Mouse (Mus musculus) c-Kit-positive CD71-negative TER-119-negative erythroid progenitor cells, embryonic 14.5 days (primary cell): Measurements from ENCODE around the gene Ptprn2.

Experiments
- DNase-seq: peaks from one replicate; pipeline ENCODE4 v3.0.0-alpha.2; 2013; ENCODE audit warnings: low read depth

Ptprn2 gene

DNA sequence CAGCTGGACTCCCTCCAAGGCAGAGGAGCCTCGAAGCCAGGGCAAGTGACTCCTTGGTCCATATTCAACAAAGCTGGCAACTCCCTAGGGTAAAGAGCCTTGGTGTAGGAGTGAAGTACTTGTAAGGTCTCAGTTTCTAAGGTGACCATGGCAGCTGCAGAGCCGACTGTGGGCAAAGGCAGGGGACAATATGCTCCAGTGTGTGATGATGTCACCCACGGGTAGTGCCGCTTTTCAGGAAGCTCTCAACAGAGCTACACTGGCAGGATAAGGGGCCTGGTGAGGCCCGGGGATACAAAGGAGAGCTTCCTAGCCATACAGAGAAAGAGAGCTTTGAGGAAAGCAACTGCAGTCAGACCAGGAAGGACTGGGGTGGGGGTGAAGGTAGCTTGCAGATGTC is 684.1 kb downstream of the Ptprn2 start:
- no peak for DNase-seq

DNA sequence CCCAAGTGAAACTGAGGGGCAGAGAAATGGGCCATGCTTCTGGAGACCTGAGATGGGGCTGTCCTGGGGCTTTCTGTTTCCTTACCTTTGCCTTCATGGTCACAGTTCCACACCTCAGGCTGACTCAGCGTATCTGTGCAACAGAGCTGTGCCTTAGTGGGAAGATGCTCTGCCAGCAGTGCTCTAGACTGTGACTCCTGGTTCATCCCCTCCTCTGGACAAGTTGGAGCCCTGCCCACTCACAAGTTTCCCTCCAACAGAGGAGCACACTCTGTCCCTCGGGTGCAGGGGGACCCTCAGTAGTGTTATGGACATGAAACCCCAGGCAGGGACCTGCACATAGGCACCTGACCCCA is 687.0 kb downstream of the Ptprn2 start:
- DNase-seq: no peak

- no peak for DNase-seq
These were observed 687.5 kb downstream of the Ptprn2 start for GRCm38 (mm10) chr12:117172885-117173529.

GRCm38 (mm10) chr12:117174189-117174588 is 688.7 kb downstream of the Ptprn2 start:
- no peak for DNase-seq

- no peak for DNase-seq
These were observed 689.7 kb downstream of the Ptprn2 start for GRCm38 (mm10) chr12:117175072-117175681.

GRCm38 (mm10) chr12:117176259-117176823 is 690.8 kb downstream of the Ptprn2 start:
- no peak for DNase-seq

DNA sequence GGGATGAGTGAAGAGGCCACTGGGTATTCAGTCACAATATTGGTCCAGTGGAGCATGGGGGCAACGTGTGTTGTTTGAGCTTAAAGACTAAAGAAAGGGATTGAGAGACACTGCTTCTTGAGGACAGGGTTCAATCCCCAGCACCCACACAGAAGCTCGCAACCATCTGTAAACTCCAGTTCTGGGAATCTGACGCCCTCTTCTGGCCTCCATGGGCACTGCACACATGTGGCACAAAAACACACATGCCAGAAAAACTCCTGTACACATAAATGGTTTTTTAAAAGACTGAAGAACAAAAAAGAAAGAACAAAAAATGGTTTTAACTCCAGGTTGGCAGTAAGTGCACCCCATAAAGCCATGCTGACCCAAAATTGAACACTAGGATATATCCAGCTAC is 701.6 kb downstream of the Ptprn2 start:
- no peak for DNase-seq

DNA sequence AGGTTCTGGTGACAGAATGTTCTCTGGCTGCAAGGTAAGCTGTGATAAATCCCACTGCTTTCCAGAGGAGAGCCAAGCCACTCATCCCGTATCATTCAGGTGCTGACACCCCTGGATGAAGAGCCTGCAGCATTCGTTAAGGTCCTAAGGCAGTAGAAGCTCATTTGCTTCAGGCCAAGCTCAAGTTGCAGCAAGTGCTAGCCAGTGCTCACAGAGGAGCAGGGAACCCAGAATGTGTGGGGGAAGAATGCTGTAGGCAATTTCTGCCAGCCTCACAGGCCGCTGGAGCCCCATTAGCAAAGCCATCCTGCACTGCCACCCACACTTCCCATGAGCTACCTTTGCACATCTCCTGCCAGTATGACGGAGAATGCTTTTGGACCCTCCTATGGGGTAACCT is 706.5 kb downstream of the Ptprn2 start:
- no peak for DNase-seq

- no peak for DNase-seq
These were observed 711.4 kb downstream of the Ptprn2 start for GRCm38 (mm10) chr12:117196721-117197425.

- no peak for DNase-seq
These were observed 712.6 kb downstream of the Ptprn2 start for GRCm38 (mm10) chr12:117198093-117198492.

DNA sequence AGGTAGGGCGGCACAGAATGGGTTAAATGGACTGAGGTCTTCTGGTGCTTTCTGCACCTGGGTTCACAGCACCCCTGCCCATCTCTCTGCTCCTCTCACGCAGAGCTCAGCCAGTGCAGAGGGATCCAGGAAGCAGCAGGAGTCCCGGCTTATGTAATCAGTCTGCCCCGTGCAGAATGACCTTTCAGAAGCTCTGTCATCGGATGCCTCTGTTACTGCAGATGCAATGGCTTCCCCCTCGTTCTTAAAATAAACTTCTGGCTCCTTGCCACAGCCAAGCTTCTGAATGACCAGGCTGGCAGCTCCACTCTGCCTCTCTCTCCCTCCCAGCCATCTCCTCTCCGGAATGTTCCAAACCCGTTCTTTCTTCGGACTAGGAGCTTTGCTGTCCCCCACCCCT is 714.6 kb downstream of the Ptprn2 start:
- DNase-seq: no peak

GRCm38 (mm10) chr12:117200590-117200989 is 715.1 kb downstream of the Ptprn2 start:
- no peak for DNase-seq

DNA sequence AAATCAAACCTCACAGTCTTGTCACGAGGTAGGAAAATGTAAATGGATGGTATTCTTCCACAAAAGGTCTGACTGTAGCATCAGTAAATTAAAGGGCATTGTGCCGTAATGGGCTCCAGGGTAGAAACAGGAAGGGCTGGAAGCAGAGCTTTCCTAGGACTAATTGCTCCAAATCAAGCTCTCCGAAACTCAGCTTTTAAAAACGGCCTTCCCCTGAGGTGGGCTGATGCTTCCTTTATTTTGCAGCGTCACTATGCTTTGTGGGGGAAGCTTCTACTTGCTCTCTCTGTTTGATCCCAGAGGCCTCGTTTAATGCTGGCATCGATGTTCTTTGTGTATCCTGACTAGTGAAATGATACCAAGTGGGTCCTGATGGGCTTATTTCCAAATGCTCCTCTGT is 718.0 kb downstream of the Ptprn2 start:
- no peak for DNase-seq

DNA sequence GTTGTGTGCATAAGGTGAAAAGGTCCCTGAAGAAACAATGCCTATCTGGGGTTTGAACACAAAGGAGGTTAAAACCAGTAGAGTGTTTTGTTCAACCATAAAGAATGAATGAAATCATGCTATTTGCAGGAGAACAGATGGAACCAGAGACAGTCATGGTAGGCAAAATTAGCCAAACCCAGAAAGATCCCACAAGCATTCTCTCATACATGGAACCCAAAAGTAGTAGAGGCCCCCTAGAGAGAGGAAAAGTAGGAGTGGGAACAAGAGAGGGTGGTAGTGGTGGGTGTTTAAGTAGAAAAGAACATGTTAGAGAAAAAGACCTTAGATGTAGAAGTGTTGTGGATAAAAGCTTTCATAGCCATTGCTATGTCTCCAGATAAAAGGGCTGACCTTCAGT is 719.4 kb downstream of the Ptprn2 start:
- DNase-seq: no peak

GRCm38 (mm10) chr12:117207421-117208120 is 722.1 kb downstream of the Ptprn2 start:
- no peak for DNase-seq

DNA sequence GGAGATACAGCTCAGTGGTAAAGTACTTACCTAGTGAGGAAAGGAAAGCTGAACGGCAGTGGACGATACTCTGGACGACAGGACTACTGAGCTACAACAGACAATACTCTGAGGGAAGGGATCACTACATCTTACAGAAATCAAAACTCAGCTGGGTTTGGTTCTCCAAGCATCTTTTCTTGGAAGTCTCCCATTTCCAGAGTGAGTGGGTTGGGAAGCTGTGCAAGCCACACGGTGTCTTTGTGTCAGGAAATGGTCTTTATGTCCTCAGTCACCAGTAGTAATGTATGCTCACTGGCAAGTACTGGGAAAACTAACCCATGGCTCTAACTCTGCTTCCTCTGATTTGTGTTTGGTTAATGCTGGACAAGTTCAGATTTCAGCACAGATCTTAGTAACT is 724.9 kb downstream of the Ptprn2 start:
- DNase-seq: no peak

GRCm38 (mm10) chr12:117213531-117213930 is 728.0 kb downstream of the Ptprn2 start:
- DNase-seq: no peak

DNA sequence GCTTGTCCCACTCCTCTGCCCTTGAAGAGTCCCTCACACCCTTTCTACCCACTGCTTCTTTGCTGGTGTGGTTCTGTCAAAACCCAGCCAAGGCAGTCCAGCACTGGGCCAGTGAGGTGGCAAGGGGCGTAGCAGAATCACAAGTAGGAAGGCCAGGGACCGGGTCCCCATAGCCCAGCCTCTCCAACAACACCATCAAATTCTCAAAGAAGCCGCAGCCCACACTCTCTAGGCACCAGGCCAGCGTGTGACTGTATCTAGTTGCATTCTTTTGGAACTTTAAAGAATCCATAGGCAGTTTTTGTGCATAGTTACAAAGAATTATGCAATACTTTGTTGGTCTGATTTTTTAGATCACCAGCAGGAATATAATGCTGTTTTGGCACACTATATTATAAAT is 728.8 kb downstream of the Ptprn2 start:
- DNase-seq: no peak

DNA sequence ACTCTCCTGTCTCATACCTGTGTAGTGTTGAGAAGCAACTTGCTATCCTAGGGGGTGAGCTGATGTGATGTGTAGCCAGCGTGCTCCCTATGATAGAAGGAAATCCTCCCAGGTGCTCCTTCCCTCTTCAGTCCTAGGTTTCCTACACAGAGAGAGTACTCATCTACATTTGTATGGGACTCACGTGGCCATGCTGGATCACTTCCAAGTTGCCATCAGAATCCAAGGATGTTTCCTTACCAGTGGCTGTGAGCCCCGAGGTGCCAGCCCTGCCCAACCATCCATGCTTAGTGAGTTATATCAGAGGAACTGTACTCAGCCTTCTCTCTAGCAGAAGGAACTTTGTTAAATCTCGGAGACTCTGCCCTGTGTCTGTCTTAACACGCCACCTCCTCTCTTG is 729.4 kb downstream of the Ptprn2 start:
- no peak for DNase-seq

- DNase-seq: no peak
These were observed 736.4 kb downstream of the Ptprn2 start for GRCm38 (mm10) chr12:117221909-117222308.

DNA sequence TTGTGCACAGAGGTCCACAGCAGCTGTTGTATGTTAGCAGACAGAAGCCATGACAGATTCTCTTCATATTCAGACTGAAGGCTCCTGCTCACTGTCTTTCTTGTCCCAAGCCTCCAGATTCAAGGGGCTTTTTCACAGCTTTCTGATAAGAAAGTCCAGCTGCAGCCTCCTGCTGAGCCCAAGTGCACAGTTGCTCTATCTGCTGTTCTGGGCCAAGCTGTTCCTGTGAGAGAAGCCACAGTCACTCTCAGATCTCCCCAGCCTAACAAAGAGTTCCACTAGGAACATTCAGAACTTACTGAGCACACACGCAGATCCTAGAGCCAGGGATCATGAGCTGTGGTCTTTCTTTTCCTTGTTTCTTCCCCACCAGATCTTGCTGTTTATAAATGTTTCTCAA is 738.5 kb downstream of the Ptprn2 start:
- no peak for DNase-seq

- no peak for DNase-seq
These were observed 741.7 kb downstream of the Ptprn2 start for GRCm38 (mm10) chr12:117227236-117227635.

DNA sequence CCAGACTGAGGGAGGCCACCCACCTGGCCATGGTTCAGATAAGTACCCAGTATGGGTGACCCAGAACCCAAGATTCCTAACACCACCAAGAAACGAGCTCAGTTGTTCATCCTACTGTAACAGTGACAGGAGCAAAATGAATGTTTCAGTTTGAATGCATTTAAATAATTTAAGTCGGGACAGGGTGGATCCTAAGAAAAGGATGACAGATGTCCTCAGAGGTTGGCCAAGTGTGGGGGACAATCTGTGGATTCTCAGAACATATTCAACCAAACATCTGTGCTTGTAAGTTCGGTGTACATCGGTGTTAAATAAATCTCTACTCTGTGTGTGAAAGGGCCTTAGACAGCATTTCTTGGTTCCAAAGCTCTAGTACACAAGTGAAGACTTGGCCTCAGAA is 743.9 kb downstream of the Ptprn2 start:
- DNase-seq: no peak
